Mouse (Mus musculus) right cerebral cortex, postnatal 36 days (tissue): ENCODE results near the gene Apom.

Experiments
- DNase-seq, 2 experiments: peaks; one replicate each; pipeline ENCODE4 v3.0.0; 2022; ENCODE audit warnings: low spot score in 2 of 2, mixed read lengths in 1 of 2

The Apom gene

DNA sequence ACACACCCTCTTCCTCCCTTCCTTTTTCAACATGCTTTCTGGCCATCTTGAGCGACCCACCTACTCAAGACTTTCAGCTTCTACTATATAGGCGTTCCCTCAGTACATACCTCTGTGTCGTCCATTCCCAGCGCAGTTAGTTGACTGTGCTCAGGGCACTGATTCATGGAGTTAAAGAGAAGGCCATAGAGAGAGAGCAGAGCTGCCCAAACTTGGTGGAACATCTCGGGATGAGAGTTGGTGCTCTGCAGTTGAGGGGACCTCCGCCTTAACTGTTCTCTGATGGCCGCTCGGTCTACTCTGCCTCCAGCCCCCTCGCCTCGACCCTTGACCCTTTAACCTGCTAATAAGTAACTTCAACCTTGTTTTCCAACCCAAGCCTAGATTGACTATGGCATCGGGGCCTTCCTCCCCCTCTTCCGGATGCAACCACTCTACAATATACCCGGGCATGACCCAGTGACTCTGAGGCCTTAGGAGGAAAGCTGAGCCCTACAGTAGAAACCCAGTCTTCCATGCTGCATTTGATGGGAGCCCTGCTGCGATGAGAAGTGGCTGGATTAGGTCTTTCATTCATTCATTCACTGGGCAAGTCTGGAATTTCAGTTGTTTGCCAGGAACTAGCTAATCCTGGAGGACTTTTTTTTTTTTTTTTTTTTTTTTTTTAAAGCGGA is at the start of gene Apom:
Gene Apom, minus strand, starts transcription at position 551 of the 674 bp plus-strand sequence.
- no peak for DNase-seq

GRCm38 (mm10) chr17:35180093-35180492 is 48.2 kb upstream of the Apom start:
- no peak for DNase-seq

- DNase-seq: no peak
Observed at GRCm38 (mm10) chr17:35178528-35178927, 46.7 kb upstream of the Apom start.

DNA sequence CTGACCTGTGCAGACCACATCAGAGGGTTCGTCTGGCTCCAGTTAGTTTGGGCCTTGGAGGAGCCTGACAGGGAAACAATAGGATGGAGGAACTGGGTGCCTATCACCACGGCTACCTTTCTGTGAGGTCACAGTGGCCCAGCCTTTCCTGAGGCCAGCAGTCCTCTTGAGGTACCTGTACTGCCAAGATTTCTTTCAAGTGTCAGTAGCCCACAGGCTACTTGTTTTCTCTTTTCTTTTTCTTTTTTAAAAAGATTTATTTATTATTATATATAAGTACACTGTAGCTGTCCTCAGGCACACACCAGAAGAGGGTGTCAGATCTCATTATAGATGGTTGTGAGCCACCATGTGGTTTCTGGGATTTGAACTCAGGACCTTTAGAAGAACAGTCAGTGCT is 44.1 kb upstream of the Apom start, which contains the start of gene Aif1:
Gene Aif1, minus strand, starts transcription at position 101 of the 400 bp plus-strand sequence.
- DNase-seq: no peak

DNA sequence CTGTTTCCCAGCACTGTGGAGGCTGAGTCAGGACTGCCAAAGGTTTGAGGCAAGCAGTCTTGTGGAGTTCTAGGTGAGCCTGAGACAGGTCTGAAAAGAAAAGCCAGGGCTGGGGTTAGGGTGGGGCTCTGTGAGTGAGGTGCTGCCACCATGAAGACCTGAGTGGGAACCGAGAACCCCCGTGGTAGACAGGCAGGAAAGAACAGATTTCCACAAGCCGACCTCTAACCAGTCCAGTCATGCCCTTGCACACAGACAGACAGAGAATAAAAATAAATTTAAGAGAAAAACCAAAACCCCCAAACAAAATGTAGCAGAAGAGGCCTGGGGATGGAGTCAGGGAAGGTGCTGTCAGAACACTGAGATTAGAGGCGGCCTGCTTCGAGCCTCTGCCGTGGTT is 43.5 kb upstream of the Apom start:
- no peak for DNase-seq

DNA sequence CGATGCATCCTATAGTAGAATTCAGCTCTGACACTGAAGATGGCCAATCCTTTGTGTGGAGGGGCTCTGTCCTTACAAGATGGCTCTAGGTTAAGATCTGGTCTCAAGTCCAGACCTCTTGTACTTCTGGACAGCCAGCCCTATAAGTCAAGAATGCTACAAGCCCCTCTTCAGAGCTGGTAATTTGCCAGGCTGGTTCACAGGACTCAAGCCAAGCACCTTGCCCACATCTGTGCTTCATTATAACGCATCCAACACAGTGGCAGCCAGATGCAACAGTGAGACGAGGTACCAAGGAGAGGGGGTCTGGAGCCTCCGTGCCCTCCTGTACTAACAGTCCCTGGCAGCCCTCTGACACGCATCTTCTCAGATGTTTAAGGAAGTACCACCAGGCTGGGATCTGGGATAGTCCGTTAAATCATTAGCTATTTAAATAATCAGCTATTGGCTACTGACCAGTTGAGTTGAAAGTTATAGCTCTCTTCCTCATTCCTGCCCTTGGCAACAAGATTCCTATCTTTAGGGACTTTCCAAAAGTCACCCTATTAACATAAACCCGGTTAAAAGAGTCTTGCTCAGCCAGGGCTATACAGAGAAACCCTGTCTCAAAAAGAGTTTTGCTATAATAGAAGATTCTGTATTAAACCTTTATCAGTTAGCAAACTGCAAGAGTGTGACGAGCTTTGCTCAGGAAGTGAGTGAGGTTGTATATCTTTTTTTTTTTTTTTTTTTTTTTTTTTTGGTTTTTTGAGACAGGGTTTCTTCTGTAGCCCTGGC is 42.5 kb upstream of the Apom start:
- DNase-seq: no peak

DNA sequence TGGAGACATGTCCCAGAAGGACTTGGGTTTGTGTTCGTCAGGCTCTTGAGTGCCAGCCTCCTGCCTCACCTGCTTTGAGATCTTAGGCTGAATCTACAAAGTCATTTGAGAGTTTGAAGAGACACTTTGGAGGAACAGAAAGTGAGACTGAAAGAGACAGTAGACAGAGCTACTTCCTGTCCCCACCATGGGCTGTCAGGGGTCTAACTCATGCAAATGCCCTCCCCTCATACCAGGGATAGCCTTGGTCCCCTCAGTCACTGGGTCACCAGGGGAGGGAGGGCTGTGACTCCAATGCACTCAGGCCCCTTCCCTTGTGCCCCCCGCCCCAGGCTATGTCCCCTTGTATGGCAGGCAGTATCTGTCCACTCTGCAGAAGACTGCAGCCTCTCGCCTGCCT is 41.5 kb upstream of the Apom start:
- DNase-seq: no peak

DNA sequence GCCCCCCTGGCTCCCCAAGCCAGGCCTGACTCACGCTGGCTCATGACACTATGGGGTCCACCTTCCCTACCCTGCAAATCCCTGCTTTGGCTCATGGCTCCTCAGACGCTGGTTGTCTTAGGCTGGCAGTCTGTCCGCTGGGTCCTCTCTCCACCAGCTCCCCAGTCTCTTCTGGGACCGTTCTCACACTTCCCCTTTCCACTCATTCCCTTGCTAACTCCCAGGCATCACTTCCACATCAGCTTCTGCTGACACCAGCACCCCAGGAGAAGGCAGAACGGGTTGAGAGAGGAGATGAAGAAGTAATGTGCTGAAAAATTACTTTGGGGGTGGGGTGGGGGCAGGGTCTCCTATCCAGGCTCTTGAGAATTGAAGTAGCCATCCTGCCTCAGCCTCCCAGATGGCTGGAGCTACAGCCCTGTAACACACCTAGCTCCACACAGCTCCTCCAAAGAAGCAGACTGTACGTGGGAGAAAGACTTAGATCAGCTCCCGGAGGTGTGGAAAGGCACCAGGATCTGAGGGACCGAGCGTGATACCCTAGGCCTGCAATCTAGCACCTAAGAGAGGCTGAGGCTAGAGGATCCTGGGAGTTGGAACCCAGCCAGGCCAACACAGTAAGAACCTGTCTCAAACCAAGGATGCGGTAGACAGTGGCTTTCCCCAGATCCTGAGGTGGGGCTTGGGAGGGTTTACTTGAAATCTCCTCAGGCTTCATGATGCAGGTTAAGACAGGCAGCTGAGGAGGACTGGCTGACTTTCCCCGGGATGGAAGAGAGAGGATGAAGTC is 40.8 kb upstream of the Apom start:
- DNase-seq: peak in 1 of 2 experiments; percentile 57

DNA sequence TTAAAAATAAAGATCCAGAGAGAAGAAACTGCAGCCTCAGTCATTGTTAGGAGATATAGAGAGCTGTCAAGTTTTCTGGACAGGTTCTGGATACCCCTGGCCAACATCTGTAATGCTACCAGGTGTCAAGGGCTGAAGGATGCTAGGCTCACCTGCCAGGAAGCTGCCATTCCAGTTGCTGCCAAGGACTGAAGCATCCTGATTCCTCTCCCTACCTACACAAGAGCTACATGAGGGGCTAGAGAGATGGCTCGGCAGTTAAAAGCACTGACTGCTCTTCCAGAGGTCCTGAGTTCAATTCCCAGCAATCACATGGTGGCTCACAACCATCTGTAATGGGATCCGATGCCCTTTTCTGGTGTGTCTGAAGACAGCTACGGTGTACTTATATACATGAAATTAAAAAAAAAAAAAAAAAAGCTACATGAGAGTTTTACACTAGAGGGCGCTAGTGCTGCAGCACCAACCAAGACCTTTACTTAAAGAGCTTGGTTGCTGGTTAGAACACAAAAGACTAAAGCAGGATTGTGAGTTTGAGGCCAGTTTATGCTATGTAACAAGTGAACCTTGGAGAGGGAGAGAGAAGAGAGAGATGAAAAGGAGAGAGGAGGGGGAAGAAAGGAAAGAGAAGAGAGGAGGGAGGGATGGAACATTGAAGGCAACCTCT is 36.8 kb upstream of the Apom start:
- DNase-seq: no peak

DNA sequence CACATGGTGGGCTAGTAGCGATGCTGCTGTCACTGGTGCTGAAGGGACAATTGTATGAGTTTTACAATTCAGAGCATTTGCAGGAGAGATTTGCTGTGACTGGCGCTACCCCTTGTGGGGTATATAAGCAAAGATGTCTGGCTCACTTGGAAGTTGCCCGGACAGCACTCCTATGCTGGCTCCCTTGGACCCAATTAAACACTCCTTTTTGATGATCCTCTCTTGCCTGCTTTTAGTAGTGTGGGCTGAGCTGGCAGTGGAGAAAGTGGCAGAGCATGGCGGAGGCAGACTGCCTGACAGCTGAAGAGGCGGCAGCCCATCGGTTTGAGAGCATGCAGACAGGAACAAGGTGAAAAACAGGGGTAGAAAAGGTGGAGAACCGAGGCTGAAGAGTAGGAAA is 35.9 kb upstream of the Apom start:
- DNase-seq: no peak

GRCm38 (mm10) chr17:35166352-35167035 is 34.6 kb upstream of the Apom start:
- peak in 1 of 2 experiments; percentile 54 for DNase-seq

GRCm38 (mm10) chr17:35165451-35166155 is 33.8 kb upstream of the Apom start:
- DNase-seq: no peak

GRCm38 (mm10) chr17:35164568-35165450 is 33.0 kb upstream of the Apom start, which contains the start of gene Prrc2a:
Gene Prrc2a, minus strand, starts transcription at chr17:35164897.
- DNase-seq: peak; percentile 99

- no peak for DNase-seq
Observed at GRCm38 (mm10) chr17:35164218-35164567, 32.3 kb upstream of the Apom start.

DNA sequence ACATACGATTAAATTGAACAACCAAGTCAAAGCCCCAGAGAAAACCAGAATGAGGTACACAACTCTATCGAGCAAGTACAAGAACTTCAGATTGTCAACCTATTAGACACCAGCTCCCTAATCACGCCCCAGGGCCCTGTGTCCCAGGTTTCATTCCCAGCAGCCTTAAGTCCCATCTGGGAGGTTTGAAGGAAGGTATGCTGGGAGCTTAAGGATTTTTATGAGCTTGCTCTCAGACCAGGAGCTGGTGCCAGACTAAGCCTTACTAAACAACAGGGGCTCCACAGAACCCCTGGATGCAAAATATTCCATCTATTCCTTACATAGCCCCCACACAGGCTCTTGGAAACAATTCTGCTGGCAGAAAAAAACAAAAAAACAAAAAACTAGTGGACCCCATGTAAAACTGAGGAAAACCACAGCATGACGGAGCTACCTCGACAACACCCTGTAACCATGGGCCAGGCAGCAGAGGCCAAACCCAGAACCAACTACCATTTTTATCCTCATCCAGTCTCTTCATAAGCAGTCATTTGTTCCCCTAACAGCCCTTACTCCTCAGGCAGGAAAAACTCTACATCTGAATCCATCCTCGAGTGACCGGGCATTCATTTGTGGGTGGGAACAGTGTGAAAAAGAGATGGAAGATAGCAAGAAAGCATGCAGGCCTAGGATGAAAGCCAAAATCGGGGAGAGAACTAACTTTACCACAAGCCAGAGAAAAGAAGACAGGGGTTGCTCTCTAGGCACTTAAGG is 31.7 kb upstream of the Apom start:
- no peak for DNase-seq

DNA sequence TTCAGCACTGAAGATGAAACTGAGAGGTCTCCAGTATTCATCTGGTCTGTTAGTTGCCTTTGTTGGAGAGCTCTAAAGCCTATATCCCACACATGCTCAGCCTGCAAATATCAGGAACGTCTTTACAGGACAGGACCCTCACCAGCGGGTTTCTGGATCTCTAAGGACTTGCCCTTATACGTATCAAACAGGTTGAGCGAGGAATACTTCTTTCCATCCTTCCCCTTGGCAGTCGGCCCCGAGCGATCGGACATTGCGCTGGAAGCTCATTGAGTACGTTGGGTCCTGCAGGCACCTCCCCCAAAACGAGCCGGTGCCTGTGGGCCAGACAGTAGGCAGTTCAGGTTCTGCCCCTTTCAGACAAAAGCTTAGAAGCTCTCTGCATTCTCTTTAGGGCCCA is 30.9 kb upstream of the Apom start:
- no peak for DNase-seq

- no peak for DNase-seq
Observed at GRCm38 (mm10) chr17:35162121-35162520, 30.3 kb upstream of the Apom start.

GRCm38 (mm10) chr17:35161421-35161820 is 29.6 kb upstream of the Apom start:
- no peak for DNase-seq

DNA sequence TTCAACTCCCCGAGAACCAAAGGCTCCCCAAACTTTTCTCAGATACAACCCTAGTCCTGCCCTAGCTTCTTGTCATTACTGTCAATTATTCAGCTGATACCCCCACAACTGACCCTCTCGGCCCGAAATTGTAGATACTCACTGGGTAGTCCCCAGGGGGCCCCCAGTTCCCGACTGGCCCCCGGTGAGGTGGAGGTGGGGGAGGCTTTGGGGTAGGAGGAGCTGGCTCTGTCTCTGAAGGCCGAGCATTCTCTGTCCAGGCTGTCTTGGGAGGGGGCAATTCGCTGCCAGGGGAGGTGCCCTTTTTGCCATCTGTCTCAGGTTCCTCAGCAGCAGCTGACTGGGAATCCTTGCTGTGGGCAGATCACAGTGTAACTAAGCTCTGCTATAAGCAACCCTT is 27.8 kb upstream of the Apom start:
- DNase-seq: no peak
